Comparison of ENCODE assay signal across 8 mouse cellular contexts in genomic region chr2:25262795-25263622, GRCm38 (mm10). TPM values are rescaled to one million over a fixed set of nuclear protein-coding genes. Genes with fewer than 3 reads are reported as not detected.
DNase-seq lines count a peak whose midpoint lies in the region; ATAC-seq and TF ChIP-seq lines count a peak whose summit lies in the region.

No protein-coding gene starts in this region.

- H3K4me2 ChIP-seq in neural tube, embryonic 11.5 days (ENCODE audit: low read depth), result peak overlapping the region; percentile 98
- H3K4me2 ChIP-seq in forebrain, postnatal 0 days (ENCODE audit: low read depth), result peak overlapping the region; percentile 91
- H3K4me2 ChIP-seq in midbrain, embryonic 11.5 days, result peak overlapping the region; percentile 100

- peaks cover 15% of the 10 kb centered on the region for H3K27me3 ChIP-seq in neural tube, embryonic 11.5 days (ENCODE audit: control insufficient read depth, insufficient read depth, low read length)
- no peaks in the 10 kb centered on the region for H3K27me3 ChIP-seq in forebrain, postnatal 0 days (ENCODE audit: insufficient read depth, low read length)
- H3K27me3 ChIP-seq in midbrain, embryonic 11.5 days (ENCODE audit: control insufficient read depth, insufficient read depth, low read length), result peaks cover 19% of the 10 kb centered on the region

- H3K36me3 ChIP-seq in neural tube, embryonic 11.5 days (ENCODE audit: control insufficient read depth, insufficient read depth, low read length), result no peaks in the 10 kb centered on the region
- H3K36me3 ChIP-seq in forebrain, postnatal 0 days (ENCODE audit: insufficient read depth), result peaks cover 2% of the 10 kb centered on the region; the same call in 1 of the 2 replicates
- H3K36me3 ChIP-seq in midbrain, embryonic 11.5 days (ENCODE audit: control insufficient read depth, insufficient read depth, low read length), result no peaks in the 10 kb centered on the region

- peak overlapping the region; percentile 49 for H3K9ac ChIP-seq in neural tube, embryonic 11.5 days (ENCODE audit: low read length)
- peak overlapping the region; percentile 66 for H3K9ac ChIP-seq in forebrain, postnatal 0 days
- H3K9ac ChIP-seq in midbrain, embryonic 11.5 days (ENCODE audit: low read length), result peak overlapping the region; percentile 50

- H3K9me3 ChIP-seq in neural tube, embryonic 11.5 days (ENCODE audit: control insufficient read depth, low read length), result no peaks in the 10 kb centered on the region
- H3K9me3 ChIP-seq in forebrain, postnatal 0 days (ENCODE audit: low read length), result no peaks in the 10 kb centered on the region
- no peaks in the 10 kb centered on the region for H3K9me3 ChIP-seq in midbrain, embryonic 11.5 days (ENCODE audit: control insufficient read depth, low read length)

- peaks cover 14% of the 10 kb centered on the region; the same call in 1 of the 2 replicates for H3K4me1 ChIP-seq in neural tube, embryonic 11.5 days (ENCODE audit: control insufficient read depth, insufficient read depth, low read length)
- H3K4me1 ChIP-seq in brown adipose tissue, adult 24 weeks (ENCODE audit: control insufficient read depth, insufficient read depth, insufficient read length, low read length), result peaks cover 37% of the 10 kb centered on the region
- peaks cover 33% of the 10 kb centered on the region for H3K4me1 ChIP-seq in forebrain, postnatal 0 days (ENCODE audit: insufficient read depth)
- H3K4me1 ChIP-seq in midbrain, embryonic 11.5 days (ENCODE audit: control insufficient read depth, insufficient read depth, low read length), result peaks cover 12% of the 10 kb centered on the region

- peak overlapping the region; percentile 79 for H3K4me3 ChIP-seq in neural tube, embryonic 11.5 days (ENCODE audit: low read depth, low read length)
- H3K4me3 ChIP-seq in brown adipose tissue, adult 24 weeks (ENCODE audit: insufficient read depth, low read depth, low read length), result peak overlapping the region; percentile 63
- H3K4me3 ChIP-seq in forebrain, postnatal 0 days (ENCODE audit: low read depth, low read length), result peak overlapping the region; percentile 76
- peak overlapping the region; percentile 65 for H3K4me3 ChIP-seq in midbrain, embryonic 11.5 days (ENCODE audit: low read depth, low read length)

- DNase-seq in neural tube, embryonic 11.5 days (ENCODE audit: low spot score), result peak; percentile 60
- no peak for DNase-seq in neural tube, embryonic 10.5 days (ENCODE audit: extremely low spot score, low spot score)
- peak; percentile 56 for DNase-seq in forebrain, postnatal 0 days
- peak; percentile 63 for DNase-seq in kidney, postnatal 10 days
- DNase-seq in midbrain, embryonic 11.5 days (ENCODE audit: low spot score, missing footprints), result no peak
- DNase-seq in thymus, adult 18-20 months, result peak; percentile 32 to 36
- DNase-seq in left cerebral cortex, postnatal 14 days (ENCODE audit: low spot score in 2 of 2), result no peak

- intact Hi-C loops in left cerebral cortex, postnatal 14 days (cut with DNase I), result no loop called here

- no peak; the same call in 1 of the 2 replicates for TF ChIP-seq CTCF in forebrain, postnatal 0 days (IDR thresholded peaks at IDR 0.05; ENCODE audit: low read depth)

- H3K27ac ChIP-seq in neural tube, embryonic 11.5 days (ENCODE audit: low read depth, low read length), result peak overlapping the region; percentile 4; the same call in 1 of the 2 replicates
- no peak overlapping the region for H3K27ac ChIP-seq in brown adipose tissue, adult 24 weeks (replicated peaks; ENCODE audit: low read depth, low read length)
- H3K27ac ChIP-seq in forebrain, postnatal 0 days (ENCODE audit: low read depth, low read length), result peak overlapping the region; percentile 54; the same call in 1 of the 2 replicates
- H3K27ac ChIP-seq in midbrain, embryonic 11.5 days (ENCODE audit: low read depth, low read length), result no peak overlapping the region

- under 1% methylated on average over 82 of the region's 82 CpGs for WGBS in neural tube, embryonic 11.5 days
- WGBS in forebrain, postnatal 0 days, result 3% methylated on average over 82 of the region's 82 CpGs
- WGBS in midbrain, embryonic 11.5 days, result under 1% methylated on average over 82 of the region's 82 CpGs

- ATAC-seq in neural tube, embryonic 11.5 days (ENCODE audit: insufficient read depth, low FRiP score, low TSS enrichment), result peak; percentile 17
- ATAC-seq in forebrain, postnatal 0 days, result peak; percentile 11
- ATAC-seq in midbrain, embryonic 11.5 days (ENCODE audit: low FRiP score), result no peak; the same call in none of the 2 replicates

RNA-seq across cellular contexts. Expression of gene Tprn, which starts 0.6 kb away (rescaled TPM):
- polyA plus RNA-seq in neural tube, embryonic 11.5 days (2014; fragmentation: Nextera tagmentation; extraction: Ambion mirVana), result 4.0 and 5.3 TPM in 2 replicates
- 1.7 and 3.7 TPM in 2 replicates for polyA plus RNA-seq in brown adipose tissue, adult 24 weeks (2012; ENCODE audit: insufficient read depth, insufficient read length, missing spikeins)
- total RNA-seq in forebrain, postnatal 0 days (2014; rRNA removed), result 15.2 and 18.1 TPM in 2 replicates
- 16.4 and 18.8 TPM in 2 replicates for polyA plus RNA-seq in forebrain, postnatal 0 days (2015; fragmentation: Nextera tagmentation; extraction: Ambion mirVana)
- 2.4 and 4.5 TPM in 2 replicates for polyA plus RNA-seq in midbrain, embryonic 11.5 days (2014; fragmentation: Nextera tagmentation; extraction: Ambion mirVana)
- 10 to 100 TPM; 14.2 to 15.7 TPM for total RNA-seq in left cerebral cortex, postnatal 14 days (2021)

RNA-seq across cellular contexts. Expression of gene Tmem203, which starts 7.8 kb away (rescaled TPM):
- polyA plus RNA-seq in neural tube, embryonic 11.5 days (2014; fragmentation: Nextera tagmentation; extraction: Ambion mirVana), result 11.4 and 13.0 TPM in 2 replicates
- polyA plus RNA-seq in brown adipose tissue, adult 24 weeks (2012; ENCODE audit: insufficient read depth, insufficient read length, missing spikeins), result 13.5 and 18.9 TPM in 2 replicates
- 29.2 and 42.5 TPM in 2 replicates for total RNA-seq in forebrain, postnatal 0 days (2014; rRNA removed)
- 22.7 and 27.7 TPM in 2 replicates for polyA plus RNA-seq in forebrain, postnatal 0 days (2015; fragmentation: Nextera tagmentation; extraction: Ambion mirVana)
- polyA plus RNA-seq in midbrain, embryonic 11.5 days (2014; fragmentation: Nextera tagmentation; extraction: Ambion mirVana), result 14.7 and 16.0 TPM in 2 replicates
- 10 to 100 TPM; 35.3 to 41.3 TPM for total RNA-seq in left cerebral cortex, postnatal 14 days (2021)

RNA-seq across cellular contexts. Expression of gene Ssna1, which starts 9.2 kb away (rescaled TPM):
- polyA plus RNA-seq in neural tube, embryonic 11.5 days (2014; fragmentation: Nextera tagmentation; extraction: Ambion mirVana), result 217 and 227 TPM in 2 replicates
- 41.7 and 44.0 TPM in 2 replicates for polyA plus RNA-seq in brown adipose tissue, adult 24 weeks (2012; ENCODE audit: insufficient read depth, insufficient read length, missing spikeins)
- total RNA-seq in forebrain, postnatal 0 days (2014; rRNA removed), result 108 and 127 TPM in 2 replicates
- polyA plus RNA-seq in forebrain, postnatal 0 days (2015; fragmentation: Nextera tagmentation; extraction: Ambion mirVana), result 189 and 195 TPM in 2 replicates
- 240 and 247 TPM in 2 replicates for polyA plus RNA-seq in midbrain, embryonic 11.5 days (2014; fragmentation: Nextera tagmentation; extraction: Ambion mirVana)
- 10 to 100 TPM; 70.9 to 72.1 TPM for total RNA-seq in left cerebral cortex, postnatal 14 days (2021)

RNA-seq across cellular contexts. Expression of gene Anapc2, which starts 9.3 kb away (rescaled TPM):
- 120 and 128 TPM in 2 replicates for polyA plus RNA-seq in neural tube, embryonic 11.5 days (2014; fragmentation: Nextera tagmentation; extraction: Ambion mirVana)
- polyA plus RNA-seq in brown adipose tissue, adult 24 weeks (2012; ENCODE audit: insufficient read depth, insufficient read length, missing spikeins), result 18.6 and 23.7 TPM in 2 replicates
- total RNA-seq in forebrain, postnatal 0 days (2014; rRNA removed), result 30.2 and 37.9 TPM in 2 replicates
- polyA plus RNA-seq in forebrain, postnatal 0 days (2015; fragmentation: Nextera tagmentation; extraction: Ambion mirVana), result 90.7 and 108 TPM in 2 replicates
- 105 and 117 TPM in 2 replicates for polyA plus RNA-seq in midbrain, embryonic 11.5 days (2014; fragmentation: Nextera tagmentation; extraction: Ambion mirVana)
- 10 to 100 TPM; 69.8 to 73.2 TPM for total RNA-seq in left cerebral cortex, postnatal 14 days (2021)

RNA-seq across cellular contexts. Expression of gene AL732309.1, which starts 16.3 kb away (rescaled TPM):
- 5.1 and 6.6 TPM in 2 replicates for polyA plus RNA-seq in neural tube, embryonic 11.5 days (2014; fragmentation: Nextera tagmentation; extraction: Ambion mirVana)
- 2.3 and 5.4 TPM in 2 replicates for polyA plus RNA-seq in brown adipose tissue, adult 24 weeks (2012; ENCODE audit: insufficient read depth, insufficient read length, missing spikeins)
- total RNA-seq in forebrain, postnatal 0 days (2014; rRNA removed), result 10.1 and 12.8 TPM in 2 replicates
- polyA plus RNA-seq in forebrain, postnatal 0 days (2015; fragmentation: Nextera tagmentation; extraction: Ambion mirVana), result 3.0 and 3.1 TPM in 2 replicates
- polyA plus RNA-seq in midbrain, embryonic 11.5 days (2014; fragmentation: Nextera tagmentation; extraction: Ambion mirVana), result 3.3 and 4.1 TPM in 2 replicates
- total RNA-seq in left cerebral cortex, postnatal 14 days (2021), result 1 to 10 TPM; 2.3 to 2.8 TPM

Comparison
In these comparisons a context has a peak if more than half of its experiments do, and no peak if none do; other contexts are left out.
1. DNase-seq: peak in neural tube, embryonic 11.5 days (single experiment), forebrain, postnatal 0 days (single experiment), kidney, postnatal 10 days (single experiment) and thymus, adult 18-20 months (2 of 2); none in neural tube, embryonic 10.5 days (single experiment), midbrain, embryonic 11.5 days (single experiment) and left cerebral cortex, postnatal 14 days (0 of 2).
2. H3K27ac ChIP-seq: peak in neural tube, embryonic 11.5 days (single experiment) and forebrain, postnatal 0 days (single experiment); none in brown adipose tissue, adult 24 weeks (single experiment) and midbrain, embryonic 11.5 days (single experiment).
3. Peak in every context shown above with its lines, with median percentiles within 50 percentile points of each other: H3K4me2 ChIP-seq, H3K4me3 ChIP-seq and H3K9ac ChIP-seq.